8 mouse cellular contexts compared by ENCODE assay signal in the genomic region with DNA sequence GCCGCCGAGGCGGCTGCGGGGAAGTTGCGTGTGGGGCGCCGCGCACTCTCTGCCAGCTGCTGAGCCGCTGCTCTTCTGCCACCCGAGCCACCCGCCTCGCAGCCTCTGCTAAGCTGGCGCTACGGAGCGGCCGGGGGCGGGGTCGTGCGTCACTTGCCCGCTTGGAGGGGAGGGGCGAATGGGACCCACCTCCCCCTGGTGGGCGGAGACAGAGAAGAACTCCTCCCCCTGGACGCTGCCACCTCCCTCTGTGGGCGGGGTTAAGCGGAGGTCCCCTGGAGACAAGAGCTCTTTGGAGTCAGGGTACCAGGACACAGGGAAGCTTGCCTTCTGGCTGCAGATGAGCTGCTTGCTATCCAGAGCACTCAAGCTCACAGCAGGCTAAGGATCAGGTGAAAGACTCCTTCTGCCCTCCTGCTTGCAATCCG. TPM values are rescaled to one million over a fixed set of nuclear protein-coding genes. Genes with fewer than 3 reads are reported as not detected.
DNase-seq lines count a peak whose midpoint lies in the region; ATAC-seq and TF ChIP-seq lines count a peak whose summit lies in the region.

A gene (minus strand): TSS at position 151 of the 428 bp plus-strand sequence.

- intact Hi-C loops in heart, postnatal 10 days (cut with DNase I) = no loop called here

- H3K4me3 ChIP-seq in ES-Bruce4 (ENCODE audit: low read depth, low read length) = peak within 1 kb of the TSS; percentile 72
- peak within 1 kb of the TSS; percentile 73 for H3K4me3 ChIP-seq in forebrain, embryonic 14.5 days (ENCODE audit: low read depth, low read length)
- H3K4me3 ChIP-seq in liver, embryonic 16.5 days (ENCODE audit: low read depth, low read length) = peak within 1 kb of the TSS; percentile 58
- peak within 1 kb of the TSS; percentile 72 for H3K4me3 ChIP-seq in neural tube, embryonic 13.5 days

- peak; percentile 94 for DNase-seq in forebrain, embryonic 14.5 days (ENCODE audit: low spot score)
- DNase-seq in heart, postnatal 10 days = peak; percentile 83
- DNase-seq in kidney, postnatal 4 days = peak; percentile 93 to 96
- peak; percentile 86 for DNase-seq in telencephalon, adult 2 months (ENCODE audit: low read depth, low spot score)

- WGBS in forebrain, embryonic 14.5 days = under 1% methylated on average over 25 of the region's 26 CpGs
- WGBS in liver, embryonic 16.5 days (ENCODE audit: insufficient replicate concordance) = 0% methylated on average over 26 of the region's 26 CpGs
- WGBS in neural tube, embryonic 13.5 days = under 1% methylated on average over 18 of the region's 26 CpGs

- peak within 1 kb of the TSS; percentile 53 for H3K9ac ChIP-seq in ES-Bruce4 (ENCODE audit: low read depth, poor library complexity, severe bottlenecking)
- peak within 1 kb of the TSS; percentile 82 for H3K9ac ChIP-seq in forebrain, embryonic 14.5 days (ENCODE audit: low read length)
- H3K9ac ChIP-seq in liver, embryonic 16.5 days (ENCODE audit: low read depth, low read length) = no peak within 1 kb of the TSS
- peak within 1 kb of the TSS; percentile 89 for H3K9ac ChIP-seq in neural tube, embryonic 13.5 days

- no peak within 1 kb of the TSS for H3K27ac ChIP-seq in ES-Bruce4 (ENCODE audit: insufficient read depth, low read length)
- peak within 1 kb of the TSS; percentile 76 for H3K27ac ChIP-seq in forebrain, embryonic 14.5 days (ENCODE audit: low read depth, low read length)
- H3K27ac ChIP-seq in liver, embryonic 16.5 days (ENCODE audit: low read length) = no peak within 1 kb of the TSS
- H3K27ac ChIP-seq in neural tube, embryonic 13.5 days (replicated peaks) = peak within 1 kb of the TSS; percentile 88

- no peak for TF ChIP-seq POLR2A in ES-Bruce4 (IDR thresholded peaks at IDR 0.05; ENCODE audit: insufficient read depth, low read length)

- no peak for TF ChIP-seq CTCF in ES-Bruce4 (IDR thresholded peaks at IDR 0.05; ENCODE audit: low read depth, low read length)

- peaks cover 7% of the 10 kb centered on the region for H3K27me3 ChIP-seq in ES-Bruce4 (ENCODE audit: control insufficient read depth, insufficient read depth, low read length, poor library complexity, severe bottlenecking)
- no peaks in the 10 kb centered on the region; the same call in 1 of the 2 replicates for H3K27me3 ChIP-seq in forebrain, embryonic 14.5 days (replicated peaks; ENCODE audit: control insufficient read depth, insufficient read depth, low read length)
- H3K27me3 ChIP-seq in liver, embryonic 16.5 days (ENCODE audit: control insufficient read depth, insufficient read depth, low read depth, low read length) = peaks cover 35% of the 10 kb centered on the region
- H3K27me3 ChIP-seq in neural tube, embryonic 13.5 days = peaks cover 19% of the 10 kb centered on the region

- H3K4me2 ChIP-seq in forebrain, embryonic 14.5 days (ENCODE audit: low read length) = peak within 1 kb of the TSS; percentile 99
- peak within 1 kb of the TSS; percentile 73 for H3K4me2 ChIP-seq in liver, embryonic 16.5 days (ENCODE audit: low read depth, low read length)
- peak within 1 kb of the TSS; percentile 91 for H3K4me2 ChIP-seq in neural tube, embryonic 13.5 days

- H3K9me3 ChIP-seq in ES-Bruce4 (replicated peaks; ENCODE audit: control insufficient read depth, insufficient read depth, low read length, poor library complexity, severe bottlenecking) = no peaks in the 10 kb centered on the region
- H3K9me3 ChIP-seq in forebrain, embryonic 14.5 days (replicated peaks; ENCODE audit: control insufficient read depth, low read length) = no peaks in the 10 kb centered on the region
- no peaks in the 10 kb centered on the region for H3K9me3 ChIP-seq in liver, embryonic 16.5 days (replicated peaks; ENCODE audit: control insufficient read depth, low read length)
- H3K9me3 ChIP-seq in neural tube, embryonic 13.5 days = no peaks in the 10 kb centered on the region

- no peaks in the 10 kb centered on the region for H3K4me1 ChIP-seq in ES-Bruce4 (ENCODE audit: control insufficient read depth, insufficient read depth, low read length)
- H3K4me1 ChIP-seq in forebrain, embryonic 14.5 days (ENCODE audit: control insufficient read depth, insufficient read depth, low read length) = peaks cover 5% of the 10 kb centered on the region; the same call in 1 of the 2 replicates
- peaks cover 3% of the 10 kb centered on the region; the same call in 1 of the 2 replicates for H3K4me1 ChIP-seq in liver, embryonic 16.5 days (ENCODE audit: control insufficient read depth, low read depth, low read length)
- H3K4me1 ChIP-seq in neural tube, embryonic 13.5 days (replicated peaks) = peaks cover 38% of the 10 kb centered on the region

- no peak for TF ChIP-seq EP300 in ES-Bruce4 (IDR thresholded peaks at IDR 0.05; ENCODE audit: insufficient read depth, low read depth, low read length)

- ATAC-seq in cerebellum, adult (ENCODE audit: insufficient number of reproducible peaks, low FRiP score, low TSS enrichment) = peak; percentile 73
- peak; percentile 96 for ATAC-seq in forebrain, embryonic 14.5 days
- ATAC-seq in liver, embryonic 16.5 days (ENCODE audit: low read depth) = peak; percentile 83
- ATAC-seq in neural tube, embryonic 13.5 days (ENCODE audit: low read depth) = peak; percentile 96

- H3K36me3 ChIP-seq in ES-Bruce4 (ENCODE audit: control insufficient read depth, insufficient read depth, low read length, poor library complexity, severe bottlenecking) = no peaks in the 10 kb centered on the region
- no peaks in the 10 kb centered on the region for H3K36me3 ChIP-seq in forebrain, embryonic 14.5 days (ENCODE audit: control insufficient read depth, insufficient read depth, low read length)
- H3K36me3 ChIP-seq in liver, embryonic 16.5 days (ENCODE audit: control insufficient read depth, insufficient read depth) = no peaks in the 10 kb centered on the region
- no peaks in the 10 kb centered on the region for H3K36me3 ChIP-seq in neural tube, embryonic 13.5 days

RNA-seq across cellular contexts. Expression of the gene that starts here (rescaled TPM):
- not detected in 2 replicates for polyA plus RNA-seq in ES-Bruce4 (2011; ENCODE audit: insufficient read depth, insufficient read length, low read depth, missing spikeins)
- 3.3 and 3.7 TPM in 2 replicates for polyA plus RNA-seq in forebrain, embryonic 14.5 days (2014; fragmentation: Nextera tagmentation; extraction: Ambion mirVana)
- total RNA-seq in heart, postnatal 10 days (2021) = 1 to 10 TPM; 2.5 to 2.8 TPM
- 0.07 and 0.13 TPM in 2 replicates for polyA plus RNA-seq in liver, embryonic 16.5 days (2015; fragmentation: Nextera tagmentation; extraction: Ambion mirVana)
- polyA plus RNA-seq in neural tube, embryonic 13.5 days (2015; fragmentation: Nextera tagmentation; extraction: Ambion mirVana) = 2.1 and 2.5 TPM in 2 replicates

Comparison
In these comparisons a context has a peak if more than half of its experiments do, and no peak if none do; other contexts are left out.
1. Peak in ATAC-seq, H3K4me3 ChIP-seq and H3K4me2 ChIP-seq in liver, embryonic 16.5 days; RNA of the gene not detected or under 1 TPM.
2. H3K27ac ChIP-seq: peak in forebrain, embryonic 14.5 days (single experiment) and neural tube, embryonic 13.5 days (single experiment); none in ES-Bruce4 (single experiment) and liver, embryonic 16.5 days (single experiment).
3. Peak in every context shown above with its lines, with median percentiles within 50 percentile points of each other: H3K4me3 ChIP-seq, ATAC-seq, DNase-seq and H3K4me2 ChIP-seq.